Mouse (Mus musculus) erythroblast, embryonic 14.5 days (primary cell): ENCODE measurements around the gene Pam16.

Source experiments
- GATA1 ChIP-seq: IDR thresholded peaks from 2 replicates; pipeline ENCODE4 v1.6.1; 2012; ENCODE audit warnings: low read length, inconsistent platforms, mixed read lengths
- TAL1 ChIP-seq: IDR thresholded peaks from 3 replicates; pipeline ENCODE4 v1.6.1; 2012; ENCODE audit warnings: low read length, inconsistent platforms, mixed read lengths

- no peak for TF ChIP-seq TAL1
- TF ChIP-seq GATA1: no peak
Observed at GRCm38 (mm10) chr16:4597296-4597695, 27.5 kb downstream of the Pam16 start.
